Mouse (Mus musculus): ENCODE measurements at regions not wholly inside any gene's neighbourhood (a gene's known extent, or its start where the extent isn't known, plus 50 kb on each side); places are given as distances from the start of the nearest gene placed in this dataset.
A peak's percentile ranks its signal among the peaks of the same experiment; 100 is the strongest.

DNA sequence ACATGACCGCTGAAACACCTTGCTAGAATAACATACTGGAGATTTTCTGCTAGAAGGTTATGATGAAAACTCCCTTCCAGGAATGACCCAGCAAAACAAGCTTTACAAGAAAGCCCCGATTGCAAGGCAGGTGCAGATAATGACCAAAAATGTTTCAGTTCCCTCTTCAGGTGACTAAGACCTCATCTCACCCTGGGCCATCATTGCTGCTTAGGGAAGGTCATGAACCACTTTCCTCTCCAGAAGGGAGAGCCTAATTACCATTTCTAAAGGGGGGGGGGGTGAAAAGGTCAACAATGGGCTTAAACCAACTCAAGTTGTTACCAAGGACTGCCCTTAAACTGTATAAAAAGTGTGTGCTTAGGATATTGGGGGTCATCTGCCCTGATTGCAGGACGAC is 59.8 kb upstream of the Speer4c start:
- ATAC-seq (replicated peaks; ENCODE audit: poor library complexity, severe bottlenecking), result no peak

DNA sequence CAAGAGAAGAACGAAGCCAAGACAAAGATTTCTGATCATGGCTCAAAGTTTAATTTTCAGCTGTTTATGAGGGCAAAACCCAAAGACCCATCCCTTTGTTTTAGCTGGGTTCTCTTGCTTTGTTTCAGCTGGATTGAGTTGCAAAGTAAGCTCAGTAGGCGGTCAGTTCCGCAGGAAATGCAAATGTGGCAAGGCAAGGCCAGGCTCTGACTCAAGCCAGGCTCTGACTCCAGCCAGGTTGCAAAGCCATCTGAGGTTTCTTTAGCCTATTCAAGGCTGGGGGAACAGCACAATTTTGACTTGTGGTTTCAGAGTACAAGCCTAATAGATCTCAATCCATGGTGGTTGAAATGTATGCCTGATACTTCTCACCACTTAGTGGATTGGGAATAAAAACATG is 60.5 kb upstream of the Speer4c start:
- ATAC-seq (replicated peaks; ENCODE audit: poor library complexity, severe bottlenecking), result no peak

DNA sequence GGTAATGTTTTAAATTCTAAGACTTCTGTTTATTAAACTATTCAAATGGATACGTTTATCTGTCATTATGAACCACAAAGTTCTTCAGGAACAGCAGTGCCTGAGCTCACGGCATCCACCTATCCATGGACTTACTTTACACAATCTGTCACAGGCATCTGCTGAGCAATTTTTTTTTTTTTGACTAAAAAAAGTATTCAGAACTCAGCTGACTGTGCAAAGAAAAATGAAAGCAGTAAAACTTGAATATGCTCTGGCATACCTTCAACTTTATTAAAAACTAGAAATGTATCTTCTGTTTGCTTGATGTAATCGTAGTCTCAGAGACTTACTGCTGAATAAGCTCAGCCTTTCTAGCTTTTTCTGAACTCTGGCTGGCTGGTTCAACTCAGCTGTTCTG is 62.0 kb upstream of the Speer4c start:
- no peak for ATAC-seq (replicated peaks; ENCODE audit: poor library complexity, severe bottlenecking)

DNA sequence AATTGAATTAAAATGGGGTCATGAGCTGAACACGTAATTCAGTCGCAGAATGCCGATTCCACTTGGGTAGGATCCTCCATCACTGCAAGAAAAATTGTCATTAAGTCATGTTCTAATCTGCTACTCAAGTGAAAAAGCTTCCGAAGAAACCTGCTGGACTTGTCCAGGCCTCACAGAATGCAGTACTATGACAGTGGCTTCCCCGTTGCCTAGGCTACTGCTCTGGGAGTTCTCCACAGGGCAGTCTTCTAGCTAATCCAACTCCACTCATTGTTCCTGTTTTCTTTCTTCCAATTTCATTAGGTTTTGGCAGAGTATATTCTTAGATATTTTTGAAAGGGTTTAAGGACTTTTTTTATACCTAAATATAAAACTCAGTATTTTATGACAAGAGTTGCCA is 89.5 kb upstream of the Speer4c start:
- no peak for ATAC-seq (replicated peaks; ENCODE audit: poor library complexity, severe bottlenecking)

DNA sequence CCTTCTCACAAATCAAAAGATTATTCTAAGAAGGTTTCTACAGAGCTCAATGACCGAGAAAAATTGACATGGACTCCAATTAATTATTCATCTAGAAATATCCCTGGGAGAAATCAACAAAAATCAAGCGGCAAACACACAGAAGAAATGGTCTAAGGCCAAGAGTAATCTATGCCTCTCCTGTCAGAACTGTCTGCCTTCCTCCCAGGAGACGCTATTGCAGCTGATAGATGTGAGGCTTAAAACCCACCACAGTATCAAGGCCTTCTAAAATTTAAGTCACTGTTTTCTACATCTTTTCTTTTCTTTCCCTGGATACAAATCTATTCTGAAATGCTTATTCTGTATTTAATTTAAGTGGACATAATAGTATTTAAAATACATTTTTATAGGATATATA is 102.8 kb upstream of the Speer4c start:
- no peak for ATAC-seq (replicated peaks; ENCODE audit: poor library complexity, severe bottlenecking)

DNA sequence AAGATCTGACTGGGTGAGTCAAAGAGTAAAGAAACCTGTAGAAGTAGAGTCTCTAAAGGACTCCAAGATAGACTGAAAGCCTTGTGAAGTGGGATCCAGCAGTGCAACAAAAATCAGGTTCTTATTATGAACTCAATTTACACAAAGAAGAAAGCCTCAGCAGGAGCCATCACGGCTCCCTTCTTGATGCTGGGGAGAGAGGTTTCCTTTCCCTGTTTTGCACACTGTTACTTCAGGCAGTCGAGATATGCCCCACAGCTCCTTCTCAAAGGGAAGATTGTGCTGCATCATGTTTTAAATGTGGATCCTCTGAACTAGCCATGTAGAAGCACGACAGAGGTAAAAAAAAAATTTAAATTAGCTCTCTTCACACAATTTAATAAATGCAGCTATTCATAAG is 103.3 kb upstream of the Speer4c start:
- no peak for ATAC-seq (replicated peaks; ENCODE audit: poor library complexity, severe bottlenecking)

DNA sequence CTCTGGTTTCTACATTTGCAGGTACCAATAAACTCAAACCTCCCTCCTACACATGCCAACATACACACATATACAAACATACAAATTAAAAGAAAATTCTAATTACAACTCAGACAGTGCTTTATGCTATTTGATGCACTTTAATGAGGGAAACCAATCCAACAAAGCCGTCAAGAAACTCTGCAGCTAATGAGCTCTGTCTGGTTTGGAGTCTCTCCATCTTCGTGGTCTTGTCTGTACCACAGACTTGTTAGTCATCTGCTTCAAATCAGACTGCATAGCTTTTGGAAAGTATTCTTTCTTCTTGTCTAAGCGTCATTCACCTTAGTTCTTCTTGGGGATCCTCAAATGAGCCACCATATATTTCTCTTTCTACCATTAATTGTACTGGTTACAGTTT is 108.9 kb upstream of the Speer4c start:
- no peak for ATAC-seq (replicated peaks; ENCODE audit: poor library complexity, severe bottlenecking)

DNA sequence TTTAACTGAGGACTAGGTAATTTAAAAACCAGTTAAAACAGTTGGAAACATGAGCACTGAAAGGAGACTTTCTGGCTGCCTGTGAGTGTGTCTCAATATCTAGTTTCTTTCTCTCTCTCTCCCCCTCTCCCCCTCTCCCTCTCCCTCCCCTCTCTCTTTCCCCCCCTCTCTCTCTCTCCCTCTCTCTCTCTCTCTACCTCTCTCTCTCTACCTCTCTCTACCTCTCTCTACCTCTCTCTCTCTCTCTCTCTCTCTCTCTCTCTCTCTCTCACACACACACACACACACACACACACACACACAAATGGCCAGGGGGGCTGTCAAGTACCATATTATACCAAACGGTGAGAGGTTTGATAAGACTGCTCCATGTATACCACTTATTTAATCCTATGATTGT is 103.0 kb upstream of the Cacna2d1 start:
- ATAC-seq (replicated peaks; ENCODE audit: poor library complexity, severe bottlenecking), result no peak

DNA sequence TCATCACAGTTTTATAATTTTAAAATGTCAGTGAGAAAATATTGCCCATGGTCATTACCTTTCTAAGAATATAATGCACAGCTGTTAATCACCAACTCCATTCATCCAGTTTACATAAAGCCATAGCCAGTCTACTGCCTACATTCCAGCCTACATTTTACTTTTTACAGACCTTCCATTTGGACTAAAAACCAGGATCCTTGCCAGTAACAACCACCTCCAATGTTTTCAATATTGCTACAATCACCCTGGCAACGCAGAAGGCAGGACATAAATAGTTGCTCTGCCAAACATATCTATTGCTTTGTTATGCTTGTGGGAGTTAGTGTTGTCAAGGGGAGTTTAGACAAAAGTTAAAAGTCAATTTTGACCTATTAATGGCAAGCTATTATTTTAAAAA is 102.2 kb upstream of the Cacna2d1 start:
- ATAC-seq (replicated peaks; ENCODE audit: poor library complexity, severe bottlenecking), result no peak

DNA sequence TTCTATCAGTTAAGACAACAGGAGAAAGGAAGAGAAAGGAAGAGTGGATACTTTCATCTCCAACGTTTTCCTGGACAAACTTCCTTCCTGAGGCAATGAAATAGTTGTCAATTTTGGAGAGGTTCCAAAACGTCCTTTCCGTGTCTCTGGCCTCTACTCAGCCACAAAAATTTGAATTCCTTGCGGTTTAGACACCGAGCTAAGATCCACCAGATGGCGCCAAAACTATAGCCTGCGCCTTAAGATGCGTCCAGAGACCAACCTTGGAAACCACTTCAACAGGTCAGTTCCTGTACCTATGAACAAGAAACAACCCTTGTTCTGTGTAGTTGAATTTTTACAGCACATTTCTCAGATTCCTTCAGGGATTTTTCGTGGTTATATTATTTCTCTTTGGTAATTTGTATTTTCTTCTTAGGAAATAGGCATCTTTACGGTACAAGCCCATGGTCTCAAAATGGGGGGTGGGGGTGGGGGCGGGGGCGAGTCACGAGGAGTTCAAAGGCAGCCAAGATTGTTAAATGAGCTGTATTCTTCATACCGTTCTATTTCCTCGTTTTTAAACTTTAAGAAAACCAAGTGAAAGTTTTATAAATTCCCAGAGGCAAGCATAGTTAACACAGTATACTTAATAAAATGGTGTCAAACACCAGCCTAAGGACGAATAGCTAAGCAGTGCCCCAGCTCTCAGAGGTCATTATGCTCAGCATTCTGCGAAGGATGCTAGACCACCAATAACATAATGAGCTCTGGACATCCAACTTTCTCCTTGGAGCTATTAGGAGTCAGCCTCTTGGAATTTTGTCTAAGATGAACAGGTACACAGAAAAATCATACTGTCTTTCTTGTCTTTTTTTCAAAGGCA is 96.2 kb upstream of the Cacna2d1 start:
- peak; percentile 79 for ATAC-seq (replicated peaks; ENCODE audit: poor library complexity, severe bottlenecking)

DNA sequence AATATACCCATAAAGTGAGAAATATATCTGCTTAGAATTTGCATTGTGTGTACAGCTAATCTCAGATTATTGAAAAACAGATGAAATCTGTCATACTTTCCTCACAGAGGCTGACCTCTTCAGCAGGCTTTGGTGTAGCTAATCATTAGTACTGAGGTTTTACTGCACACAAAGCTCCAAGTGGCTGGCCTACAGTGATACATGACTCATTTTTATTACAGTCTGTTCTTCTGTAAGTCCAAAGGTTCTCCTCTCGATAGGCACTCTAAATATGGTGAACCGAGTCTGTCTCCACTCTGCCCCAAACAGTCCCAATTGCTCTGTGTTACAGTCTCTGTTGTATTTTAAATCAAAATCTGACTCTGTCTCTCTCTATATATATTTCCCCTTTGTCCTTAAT is 87.7 kb upstream of the Cacna2d1 start:
- ATAC-seq (replicated peaks; ENCODE audit: poor library complexity, severe bottlenecking), result no peak

DNA sequence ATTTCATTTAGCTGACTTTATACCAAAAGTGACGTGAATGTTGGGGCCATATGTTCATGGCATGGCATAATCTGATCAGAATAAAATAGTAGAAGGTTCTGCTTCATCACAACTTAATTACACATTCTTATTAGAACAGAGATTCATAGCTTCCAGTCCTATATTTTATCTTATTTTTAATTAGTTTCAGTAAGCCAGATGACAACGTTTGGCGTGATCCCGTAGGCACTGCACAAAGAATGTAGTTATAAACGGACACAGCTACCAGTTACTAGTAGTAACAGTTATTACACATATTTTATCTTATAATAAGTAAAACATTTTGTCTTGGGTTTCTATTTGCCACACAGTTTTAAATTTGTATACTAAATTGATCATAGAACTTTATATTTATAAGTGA is 85.0 kb upstream of the Cacna2d1 start:
- no peak for ATAC-seq (replicated peaks; ENCODE audit: poor library complexity, severe bottlenecking)

DNA sequence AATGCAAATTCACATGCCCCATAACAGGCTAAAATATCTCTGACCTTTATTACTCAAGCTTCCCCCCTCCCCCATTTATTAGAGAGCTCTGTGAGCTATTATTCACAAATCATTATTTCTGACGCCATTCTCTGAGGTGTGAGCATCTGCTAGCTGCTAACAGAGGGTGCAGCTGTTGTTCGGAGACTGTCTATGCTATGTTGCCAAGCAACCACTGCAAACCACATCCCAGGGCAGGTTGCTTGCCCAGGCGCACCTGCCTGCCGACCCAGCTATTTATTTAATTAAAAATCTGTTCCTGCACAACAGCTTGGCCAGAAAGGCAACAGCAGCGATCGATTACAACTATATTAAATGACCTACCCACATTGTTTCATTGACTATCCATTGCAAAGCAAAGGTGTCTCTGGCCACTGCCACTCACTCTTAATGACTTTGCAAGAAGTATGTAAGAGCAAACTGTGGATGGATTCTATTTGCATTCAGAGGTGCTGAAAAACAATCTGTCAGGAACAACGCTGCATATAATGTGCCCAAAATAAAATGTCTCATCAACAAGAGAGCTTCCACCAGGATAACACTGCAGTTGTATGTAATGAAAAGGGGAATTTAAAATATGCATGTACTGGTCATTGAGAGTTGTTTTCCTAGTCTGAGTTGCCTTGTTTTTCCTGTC is 84.2 kb upstream of the Cacna2d1 start:
- ATAC-seq (replicated peaks; ENCODE audit: poor library complexity, severe bottlenecking), result no peak

DNA sequence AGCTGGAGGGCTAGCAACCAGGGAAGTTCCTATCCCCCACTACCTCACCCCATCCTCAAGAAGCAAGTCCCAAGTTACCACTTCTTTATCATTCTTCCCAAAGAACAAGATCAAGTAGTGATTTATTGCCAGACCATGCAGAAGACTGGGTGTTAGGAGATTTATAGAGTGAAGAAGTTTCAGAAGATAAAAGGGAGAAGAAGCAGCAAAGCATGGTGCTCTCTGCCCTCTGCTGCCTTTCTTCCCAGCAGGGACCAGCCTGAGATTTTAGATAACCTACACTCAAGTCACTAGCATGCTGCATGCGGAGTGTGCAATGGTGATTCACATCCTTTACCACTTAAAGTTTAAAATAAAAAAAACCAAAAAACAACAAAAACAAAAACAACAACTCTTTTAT is 79.7 kb upstream of the Cacna2d1 start:
- no peak for ATAC-seq (replicated peaks; ENCODE audit: poor library complexity, severe bottlenecking)

DNA sequence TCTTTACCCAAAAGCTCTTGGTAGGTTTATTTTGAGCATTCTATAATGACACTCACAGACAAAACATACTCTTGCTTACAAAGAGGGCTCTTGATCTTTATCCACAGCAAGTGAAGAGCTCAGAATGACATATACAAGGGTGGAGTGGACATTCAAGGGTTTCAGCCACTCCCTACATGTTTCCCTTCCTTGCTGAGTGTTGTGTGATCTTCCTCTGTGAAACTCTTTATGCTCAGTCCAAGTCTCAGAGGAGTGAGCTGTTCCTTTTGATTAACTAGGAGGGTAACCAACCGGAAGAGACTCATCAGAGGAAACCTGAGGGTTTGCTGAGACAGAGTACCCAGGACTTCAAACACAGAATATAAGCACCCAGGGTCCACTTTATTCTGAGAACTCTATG is 77.5 kb upstream of the Cacna2d1 start:
- no peak for ATAC-seq (replicated peaks; ENCODE audit: poor library complexity, severe bottlenecking)

DNA sequence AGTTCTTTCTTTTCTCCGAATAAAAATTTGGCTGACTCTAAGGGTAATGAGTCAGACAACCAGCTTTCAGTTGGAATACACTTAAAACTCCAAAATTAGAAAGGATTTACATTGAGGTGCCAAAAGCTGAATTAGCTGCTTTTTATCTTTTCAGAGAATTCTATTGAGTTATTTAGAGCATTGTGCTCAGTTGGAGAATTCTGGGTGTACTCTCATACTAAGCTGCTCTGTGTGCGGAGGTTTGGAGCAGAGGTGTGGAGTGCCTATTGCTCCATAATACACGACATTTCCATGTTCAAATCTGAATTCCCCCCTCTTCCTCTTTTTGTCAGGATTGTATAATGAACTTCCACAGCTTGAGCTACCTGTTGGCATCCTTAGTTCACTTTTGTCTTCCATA is 60.4 kb upstream of the Cacna2d1 start:
- ATAC-seq (replicated peaks; ENCODE audit: poor library complexity, severe bottlenecking), result no peak

DNA sequence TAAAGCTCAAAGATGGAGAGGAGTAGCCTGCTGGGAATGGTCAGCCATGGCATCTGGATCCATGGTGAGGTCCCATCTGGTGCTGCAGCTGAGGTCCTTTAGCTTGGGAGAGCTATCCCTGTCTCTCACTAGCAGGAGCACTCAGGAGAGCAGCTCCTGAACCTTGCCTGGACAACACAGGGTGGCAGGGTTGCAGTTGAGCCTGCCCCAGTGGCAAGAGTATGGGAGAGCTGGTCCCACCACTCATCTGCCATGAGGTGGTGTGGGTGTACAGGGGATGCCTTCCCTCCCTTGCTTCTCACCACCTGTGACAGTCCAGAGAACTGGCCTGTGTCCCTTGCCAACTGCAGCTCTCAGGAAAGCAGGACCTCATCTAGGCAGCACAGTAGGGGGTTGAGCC is 51.5 kb upstream of the Cacna2d1 start:
- no peak for ATAC-seq (replicated peaks; ENCODE audit: poor library complexity, severe bottlenecking)
